Mouse (Mus musculus): ENCODE data around the gene Samd4b.

DNA sequence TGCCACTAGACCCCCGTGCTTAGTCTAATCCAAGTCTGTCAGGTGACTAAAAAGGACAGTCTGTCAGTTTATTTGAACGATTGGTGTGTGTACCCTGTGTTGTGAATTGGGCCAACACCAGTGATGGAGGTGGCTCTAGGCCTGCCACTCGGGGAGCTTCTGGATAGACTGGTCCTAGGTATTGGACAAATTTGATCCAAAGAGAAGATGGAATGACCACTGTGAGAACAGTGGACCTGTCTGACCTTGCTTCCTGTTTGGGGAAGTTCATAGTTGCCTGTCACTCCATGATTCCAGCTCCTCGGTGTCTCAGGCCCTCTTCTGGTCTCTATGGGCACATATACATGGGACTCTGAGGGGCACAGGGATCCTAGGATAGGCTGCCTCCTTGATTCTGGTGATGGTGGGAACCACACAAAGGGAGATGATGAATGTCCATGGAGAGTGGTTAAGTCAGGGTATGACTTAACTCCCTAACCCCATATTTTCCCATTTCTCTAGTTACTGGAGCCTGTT lies 246.2 kb downstream of the Samd4b start:
- 0 out of 2 replicates have a peak, but pooled peaks have one; percentile 7 for TF ChIP-seq CTCF (IDR thresholded peaks at IDR 0.05; ENCODE audit: low read depth)
- no peak for TF ChIP-seq EP300 (IDR thresholded peaks at IDR 0.05; ENCODE audit: low read depth)

All from heart, postnatal 0 days (tissue).